Mouse (Mus musculus) activated CD4-positive, CD25-positive, alpha-beta regulatory T cell, adult 4 months (primary cell): Measurements from ENCODE around the gene Irx2. TPM values are rescaled to one million over a fixed set of nuclear protein-coding genes. Genes with fewer than 3 reads are reported as not detected.

Source experiments
- ATAC-seq: one replicate; pipeline ENCODE4 v1.8.0; 2017
- polyA plus RNA-seq, 2 experiments: library from polyadenylated mRNA; unstranded; fragments of 100-300 nt; shearing (Covaris generic); gene quantifications; one replicate each; pipeline ENCODE4 v1.2.1; 2017

The Irx2 gene
- not detected for polyA plus RNA-seq

GRCm38 (mm10) chr13:72628462-72628916, at the start of gene Irx2:
Irx2 (plus strand) TSS chr13:72628820.
- no peak for ATAC-seq

- ATAC-seq, result no peak
Observed at GRCm38 (mm10) chr13:72581276-72581675, 47.3 kb upstream of the Irx2 start.

DNA sequence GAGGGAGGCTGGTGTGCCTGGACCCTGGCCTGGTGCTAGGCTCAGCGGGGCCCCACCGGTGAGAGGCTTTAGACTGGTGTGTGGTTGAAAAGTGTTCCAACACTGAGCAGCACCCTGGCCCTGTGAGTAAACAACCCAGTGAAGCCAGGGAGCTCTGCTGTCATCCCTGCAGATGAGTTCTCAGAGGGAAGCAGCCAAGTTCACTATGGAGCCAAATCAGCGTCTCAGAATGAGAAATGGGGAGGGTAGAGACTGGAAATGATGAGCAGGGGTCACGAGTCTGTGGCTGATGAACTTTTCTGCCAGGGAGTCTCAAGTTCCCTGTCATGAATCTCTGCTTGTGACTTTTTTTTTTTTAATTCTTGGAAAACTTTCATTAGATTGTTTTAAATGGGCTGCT, 36.1 kb upstream of the Irx2 start:
- ATAC-seq, result no peak

DNA sequence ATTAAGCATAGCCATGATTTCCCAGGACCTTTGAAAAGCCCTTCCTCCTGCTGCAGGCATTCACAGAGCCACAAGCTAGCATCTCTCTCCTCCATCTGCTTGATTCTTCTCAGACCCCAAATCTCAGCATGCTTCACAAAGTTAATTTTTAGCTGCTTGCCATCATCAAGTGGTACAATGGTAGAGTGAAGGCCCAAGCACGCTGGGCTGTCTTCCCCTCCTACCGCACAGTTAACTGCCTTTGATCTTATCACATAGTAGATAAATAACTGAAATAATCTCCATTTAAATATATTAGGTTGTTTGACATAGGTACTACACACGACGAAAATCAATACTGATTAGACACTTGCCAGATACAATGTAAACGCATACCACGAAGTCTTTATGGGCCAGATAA, 35.3 kb upstream of the Irx2 start:
- ATAC-seq, result no peak

GRCm38 (mm10) chr13:72593710-72594111, 34.9 kb upstream of the Irx2 start:
- no peak for ATAC-seq

- ATAC-seq, result no peak
Observed at GRCm38 (mm10) chr13:72599254-72599653, 29.4 kb upstream of the Irx2 start.

- no peak for ATAC-seq
Observed at GRCm38 (mm10) chr13:72608706-72609105, 19.9 kb upstream of the Irx2 start.

- ATAC-seq, result no peak
Observed at GRCm38 (mm10) chr13:72610277-72610676, 18.3 kb upstream of the Irx2 start.

DNA sequence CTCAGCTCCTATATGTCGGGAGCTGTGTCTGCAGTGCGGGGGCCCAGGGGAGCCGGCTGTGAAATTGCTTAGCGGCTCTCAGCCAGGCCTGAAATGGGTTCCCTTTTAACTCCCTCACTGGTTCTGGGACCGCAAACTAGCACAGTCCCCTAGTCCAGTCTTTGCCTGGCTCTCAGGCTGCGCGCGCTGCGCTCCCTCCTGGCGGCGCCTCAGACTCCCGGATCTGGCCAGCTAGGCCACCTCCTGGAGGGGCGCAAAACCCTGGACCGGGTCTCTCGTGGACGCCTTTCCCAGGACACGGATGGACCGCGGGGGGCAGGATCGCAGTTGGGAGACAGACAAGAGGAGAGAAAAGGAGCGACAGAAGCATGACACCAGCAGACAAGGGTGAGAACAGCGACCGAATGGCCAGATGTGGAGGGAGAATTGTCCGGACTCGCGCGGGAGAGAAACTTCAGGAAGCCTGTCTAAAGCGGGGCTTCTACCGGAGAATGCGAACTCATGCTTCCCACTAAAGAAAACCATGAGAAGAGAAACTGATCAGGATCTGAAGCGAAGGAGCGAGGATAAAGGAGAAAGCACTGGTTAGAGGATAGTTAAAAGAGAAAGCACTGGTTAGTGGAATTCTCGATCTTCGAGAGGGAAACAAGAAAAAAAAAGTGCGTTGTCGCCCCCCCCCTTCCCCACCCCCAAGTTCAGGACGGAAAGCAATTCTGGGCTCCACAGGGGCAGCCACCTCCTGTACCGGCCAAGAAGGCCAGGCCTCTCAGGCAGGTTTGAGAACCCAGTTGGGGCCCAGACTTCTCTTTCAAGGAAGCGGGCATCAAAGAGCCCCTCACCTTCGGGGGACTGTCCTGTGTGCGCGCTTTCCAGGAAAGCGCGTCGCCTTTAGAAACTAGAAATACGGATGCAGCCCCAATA, 4.4 kb upstream of the Irx2 start:
- ATAC-seq, result no peak

DNA sequence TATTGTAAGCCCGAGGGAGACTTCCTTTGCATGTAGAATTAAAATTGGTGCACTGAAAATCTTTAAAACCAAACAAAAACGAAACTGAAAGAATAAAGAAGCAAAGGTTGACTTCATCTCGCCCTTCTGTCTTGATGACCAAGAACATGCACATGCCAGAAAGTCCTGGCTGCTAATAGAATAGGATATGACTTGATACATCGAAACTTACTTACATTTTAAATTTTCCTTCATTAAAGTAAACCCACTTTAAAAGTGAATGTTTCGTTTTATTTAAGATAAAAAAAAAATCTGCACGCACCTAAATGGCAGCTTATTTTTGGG, 3.8 kb upstream of the Irx2 start:
- no peak for ATAC-seq

GRCm38 (mm10) chr13:72625236-72625950, 3.2 kb upstream of the Irx2 start:
- no peak for ATAC-seq

- no peak for ATAC-seq
Observed at GRCm38 (mm10) chr13:72627391-72628321, 964 bp upstream of the Irx2 start.

DNA sequence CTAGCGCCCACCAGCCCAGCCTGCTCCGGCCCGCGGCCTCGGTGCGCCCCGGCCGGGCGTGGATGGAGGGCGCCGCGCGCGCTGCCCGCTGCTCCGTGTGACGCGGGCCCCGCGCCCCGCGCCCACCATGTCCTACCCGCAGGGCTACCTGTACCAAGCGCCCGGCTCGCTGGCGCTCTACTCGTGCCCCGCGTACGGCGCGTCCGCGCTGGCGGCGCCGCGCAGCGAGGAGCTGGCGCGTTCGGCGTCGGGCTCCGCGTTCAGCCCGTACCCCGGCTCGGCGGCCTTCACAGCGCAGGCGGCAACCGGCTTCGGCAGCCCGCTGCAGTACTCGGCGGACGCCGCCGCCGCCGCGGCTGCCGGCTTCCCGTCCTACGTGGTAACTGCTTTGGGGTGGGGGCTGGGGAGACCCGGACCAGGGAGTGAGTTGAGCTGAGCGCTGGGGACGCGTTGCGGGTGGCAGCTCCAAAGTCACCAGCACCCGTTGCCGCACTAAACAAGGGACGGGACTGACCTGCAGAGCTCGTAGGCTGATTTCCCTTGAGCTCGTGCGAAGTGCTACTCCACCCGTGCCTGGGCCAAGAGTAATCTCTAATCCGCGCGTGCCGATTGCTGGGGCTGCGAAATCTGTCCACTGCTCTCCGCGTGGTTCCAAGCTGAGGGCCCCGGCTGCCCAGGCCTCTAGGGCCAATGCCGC, 463 bp downstream of the Irx2 start:
- no peak for ATAC-seq

- no peak for ATAC-seq
Observed at GRCm38 (mm10) chr13:72629806-72630205, 1.2 kb downstream of the Irx2 start.

DNA sequence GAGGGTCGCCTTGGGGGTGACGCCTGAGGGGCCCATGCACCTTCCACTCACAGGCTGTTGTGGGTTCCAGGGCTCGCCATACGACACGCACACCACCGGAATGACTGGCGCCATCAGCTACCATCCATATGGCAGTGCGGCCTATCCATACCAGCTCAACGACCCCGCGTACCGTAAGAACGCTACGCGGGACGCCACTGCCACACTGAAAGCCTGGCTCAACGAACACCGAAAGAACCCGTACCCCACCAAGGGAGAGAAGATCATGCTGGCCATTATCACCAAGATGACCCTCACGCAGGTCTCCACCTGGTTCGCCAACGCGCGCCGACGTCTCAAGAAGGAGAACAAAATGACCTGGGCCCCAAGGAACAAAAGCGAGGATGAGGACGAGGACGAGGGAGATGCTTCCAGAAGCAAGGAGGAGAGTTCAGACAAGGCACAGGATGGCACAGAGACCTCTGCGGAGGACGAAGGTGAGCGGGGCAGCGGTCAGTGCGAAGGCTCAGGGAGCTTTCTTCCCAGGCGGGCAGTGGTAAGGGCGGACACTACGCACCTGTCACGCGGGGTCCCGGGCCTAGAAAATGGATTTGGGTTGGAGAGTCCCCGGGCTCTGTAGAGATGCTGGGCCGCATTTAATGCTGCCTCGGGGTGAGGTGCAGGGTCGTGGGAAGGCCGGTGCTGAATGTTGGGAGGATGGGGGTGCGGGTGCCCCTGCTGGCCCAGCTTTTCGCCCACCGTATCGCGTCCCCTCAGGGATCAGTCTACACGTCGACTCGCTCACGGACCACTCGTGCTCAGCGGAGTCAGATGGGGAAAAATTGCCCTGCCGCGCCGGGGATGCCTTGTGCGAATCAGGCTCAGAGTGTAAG, 2.1 kb downstream of the Irx2 start:
- no peak for ATAC-seq

DNA sequence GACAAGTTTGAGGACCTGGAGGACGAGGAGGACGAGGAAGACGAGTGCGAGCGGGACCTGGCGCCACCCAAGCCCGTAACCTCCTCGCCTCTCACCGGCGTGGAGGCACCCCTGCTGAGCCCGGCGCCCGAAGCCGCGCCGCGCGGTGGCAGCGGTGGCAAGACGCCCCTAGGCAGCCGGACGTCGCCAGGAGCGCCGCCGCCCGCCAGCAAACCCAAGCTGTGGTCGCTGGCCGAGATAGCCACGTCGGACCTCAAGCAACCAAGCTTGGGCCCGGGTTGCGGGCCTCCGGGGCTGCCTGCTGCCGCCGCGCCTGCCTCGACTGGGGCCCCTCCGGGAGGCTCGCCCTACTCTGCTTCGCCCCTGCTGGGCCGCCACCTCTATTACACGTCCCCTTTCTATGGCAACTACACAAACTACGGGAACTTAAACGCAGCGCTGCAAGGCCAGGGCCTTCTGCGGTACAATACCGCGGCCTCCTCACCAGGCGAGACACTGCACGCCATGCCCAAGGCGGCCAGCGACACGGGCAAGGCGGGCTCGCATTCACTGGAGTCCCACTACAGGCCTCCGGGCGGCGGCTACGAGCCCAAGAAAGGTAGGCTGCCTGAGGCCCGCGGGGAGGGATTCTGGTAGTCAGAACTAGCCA, 2.9 kb downstream of the Irx2 start:
- ATAC-seq, result no peak

DNA sequence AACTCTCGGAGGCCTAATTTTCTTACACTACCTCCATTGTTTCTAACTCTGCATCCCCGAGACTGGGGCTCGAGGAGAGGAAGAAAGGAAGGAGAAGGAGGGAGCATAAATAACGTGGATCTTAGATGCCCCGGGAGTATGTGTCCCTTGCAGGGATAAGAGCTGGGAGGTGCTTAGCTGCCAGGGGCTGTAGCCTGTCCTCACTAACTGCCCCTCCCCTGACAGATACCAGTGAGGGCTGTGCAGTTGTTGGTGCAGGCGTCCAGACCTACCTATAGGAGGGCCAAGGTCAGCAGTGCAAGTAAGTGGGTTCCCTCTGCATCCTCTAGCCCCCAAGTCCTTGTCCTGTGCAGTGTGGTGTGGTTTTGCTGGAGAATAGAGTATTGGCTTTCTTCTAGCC, 3.7 kb downstream of the Irx2 start:
- ATAC-seq, result no peak

GRCm38 (mm10) chr13:72633097-72633496, 4.5 kb downstream of the Irx2 start:
- ATAC-seq, result no peak

GRCm38 (mm10) chr13:72634752-72635315, 6.2 kb downstream of the Irx2 start:
- ATAC-seq, result no peak

DNA sequence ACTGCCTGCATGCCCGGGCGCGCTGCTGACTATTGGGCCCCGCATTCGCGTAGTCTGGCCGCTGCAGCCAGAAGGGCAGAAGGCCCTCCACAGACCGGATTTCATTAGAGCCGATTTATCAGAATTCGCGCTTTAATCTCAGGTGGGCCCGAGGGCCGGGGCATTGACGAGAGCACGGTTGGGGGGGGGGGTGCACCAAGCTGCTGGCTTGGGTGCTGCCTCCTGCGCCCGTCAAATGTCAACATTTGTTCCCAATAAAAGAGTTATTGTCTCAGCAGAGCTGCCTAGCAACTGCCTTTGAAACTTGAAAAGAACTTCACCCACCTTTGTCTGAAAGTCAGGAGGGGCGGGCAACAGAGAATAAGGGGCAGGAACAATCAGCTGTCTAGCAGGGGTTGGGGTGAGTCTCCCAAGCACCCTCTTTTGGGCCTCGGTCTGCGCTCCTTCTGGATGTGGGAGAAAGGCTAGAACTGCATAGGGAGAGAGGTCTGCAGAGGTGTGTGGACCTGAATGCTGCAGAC, 7.8 kb downstream of the Irx2 start:
- ATAC-seq, result no peak
